Comparison of ENCODE assay signal across 14 mouse cellular contexts in genomic region chr11:17451451-17451850, GRCm38 (mm10).
"Had no signal": no experiment of that assay in that cellular context is flagged by ENCODE, and none has a peak within 500 bp of the region (broad histone marks: within the 10 kb centered on the region; RNA-seq: fewer than 3 reads in every experiment).

No protein-coding gene starts in this region.

- H3K9ac ChIP-seq: liver, embryonic 15.5 days; midbrain, embryonic 13.5 days had no signal

- ATAC-seq: intestine, embryonic 16.5 days; lung, postnatal 0 days; midbrain, embryonic 13.5 days had no signal

- H3K9me3 ChIP-seq: limb, embryonic 10.5 days; liver, embryonic 15.5 days; midbrain, embryonic 13.5 days had no signal

- H3K4me1 ChIP-seq: liver, embryonic 15.5 days; midbrain, embryonic 13.5 days had no signal

- H3K27ac ChIP-seq: left cerebral cortex, adult 2 months; limb, embryonic 10.5 days; liver, embryonic 15.5 days; midbrain, embryonic 13.5 days had no signal

- H3K4me2 ChIP-seq: liver, embryonic 11.5 days; liver, embryonic 15.5 days; midbrain, embryonic 13.5 days had no signal

- H3K36me3 ChIP-seq: limb, embryonic 10.5 days; liver, embryonic 15.5 days; midbrain, embryonic 13.5 days had no signal

- H3K4me3 ChIP-seq: left cerebral cortex, adult 2 months; limb, embryonic 10.5 days; liver, embryonic 15.5 days; midbrain, embryonic 13.5 days had no signal

- H3K27me3 ChIP-seq: liver, embryonic 15.5 days; midbrain, embryonic 13.5 days had no signal

- DNase-seq: kidney, adult 2 months; lung, adult 2 months; lung, postnatal 36 days; right cerebral cortex, postnatal 4 days; spleen, adult 18-20 months; thymus, adult 18-20 months; thymus, postnatal 14 days had no signal
